Mouse (Mus musculus): ENCODE results near the gene Zfp324. TPM values are rescaled to one million over a fixed set of nuclear protein-coding genes. Genes with fewer than 3 reads are reported as not detected.

Gene Zfp324
- total and polyA plus RNA-seq, 2 experiments from 2014 or later: 7.1 to 30.1 TPM

DNA sequence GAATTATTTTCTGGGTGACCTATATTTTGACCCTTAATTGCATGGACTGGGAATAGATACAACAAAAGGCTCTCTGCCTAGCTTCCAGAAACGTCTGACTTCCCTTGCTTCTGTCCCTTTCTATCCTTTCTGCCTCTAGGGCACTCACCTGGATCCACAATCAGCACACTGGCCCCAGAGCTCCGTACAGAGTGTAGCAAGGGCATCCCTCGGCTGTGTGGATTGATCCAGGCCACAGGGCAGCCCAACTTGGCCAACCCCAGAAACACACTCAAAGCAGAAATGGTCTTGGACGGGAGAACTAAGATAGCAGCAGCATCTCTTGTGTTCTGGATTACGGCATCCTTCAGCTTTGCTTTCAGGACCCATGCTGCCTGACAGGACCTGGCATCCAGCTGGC lies 31.6 kb downstream of the Zfp324 start:
- H3K27me3 ChIP-seq (ENCODE audit: insufficient read depth, low read length): no peaks in the 10 kb centered on the region
- ATAC-seq: no peak
- no peak overlapping the region for H3K4me2 ChIP-seq (ENCODE audit: low read depth, low read length)
- WGBS: 68% methylated on average over 5 of the region's 5 CpGs
- no peak overlapping the region for H3K4me3 ChIP-seq (ENCODE audit: low read length)
- no peak for DNase-seq (ENCODE audit: low spot score)
- H3K9ac ChIP-seq (replicated peaks; ENCODE audit: low read length): no peak overlapping the region
- no peaks in the 10 kb centered on the region for H3K9me3 ChIP-seq (ENCODE audit: low read length)
- H3K27ac ChIP-seq: no peak overlapping the region
- no peaks in the 10 kb centered on the region for H3K4me1 ChIP-seq (ENCODE audit: insufficient read depth, low read length)
- no peaks in the 10 kb centered on the region for H3K36me3 ChIP-seq (ENCODE audit: insufficient read depth, low read length)
- no peak for TF ChIP-seq CTCF (IDR thresholded peaks at IDR 0.05; ENCODE audit: low read depth)

DNA sequence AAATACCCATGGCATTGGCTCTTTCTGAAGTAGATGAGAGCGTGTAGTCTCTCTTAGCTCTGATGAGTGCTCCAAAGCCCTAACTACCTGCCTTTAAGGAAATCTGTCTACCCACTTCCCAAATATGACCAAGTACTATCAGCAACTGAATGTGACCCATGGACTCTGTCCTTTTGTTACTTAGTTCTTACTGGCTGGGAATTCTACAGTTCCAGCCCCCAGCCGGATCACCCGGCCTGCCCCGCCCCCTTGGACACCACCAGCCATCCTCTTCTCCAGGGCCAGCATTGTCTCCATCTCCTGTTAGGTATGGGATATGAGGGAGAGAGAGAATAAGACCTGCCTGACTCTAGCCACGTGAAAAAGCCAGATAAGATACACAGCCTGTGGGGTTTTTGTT lies 32.4 kb downstream of the Zfp324 start, which contains the start of gene Slc27a5:
Slc27a5 (minus strand) TSS at position 140 of the 400 bp plus-strand sequence.
- no peak within 1 kb of the TSS for H3K4me3 ChIP-seq (ENCODE audit: low read length)
- no peaks in the 10 kb centered on the region for H3K9me3 ChIP-seq (ENCODE audit: low read length)
- H3K4me1 ChIP-seq (ENCODE audit: insufficient read depth, low read length): no peaks in the 10 kb centered on the region
- TF ChIP-seq CTCF (IDR thresholded peaks at IDR 0.05; ENCODE audit: low read depth): no peak
- no peak for ATAC-seq
- H3K9ac ChIP-seq (replicated peaks; ENCODE audit: low read length): no peak within 1 kb of the TSS
- WGBS: 88% methylated on average over 5 of the region's 5 CpGs
- H3K27me3 ChIP-seq (ENCODE audit: insufficient read depth, low read length): no peaks in the 10 kb centered on the region
- H3K27ac ChIP-seq: no peak within 1 kb of the TSS
- H3K4me2 ChIP-seq (ENCODE audit: low read depth, low read length): no peak within 1 kb of the TSS
- no peak for DNase-seq (ENCODE audit: low spot score)
- no peaks in the 10 kb centered on the region for H3K36me3 ChIP-seq (ENCODE audit: insufficient read depth, low read length)

DNA sequence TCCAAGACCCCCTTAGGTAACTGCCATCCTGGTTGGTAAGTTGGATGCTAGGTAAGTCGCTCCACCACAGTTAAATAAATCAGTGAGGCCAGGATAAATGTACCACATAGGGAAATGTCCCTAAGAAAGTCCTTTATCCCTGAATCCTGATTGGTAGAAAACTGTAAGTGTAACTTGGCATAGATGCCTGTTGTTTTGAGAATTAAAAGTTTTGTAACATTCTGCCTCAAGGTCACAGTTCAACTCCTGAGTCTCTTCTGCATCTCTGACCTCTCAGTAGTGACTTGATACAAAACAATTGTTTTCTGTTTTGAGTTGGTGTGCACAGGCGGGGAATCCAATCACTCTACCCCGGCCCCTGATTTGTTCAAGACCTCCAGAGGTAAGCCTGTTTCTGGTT lies 33.2 kb downstream of the Zfp324 start, which contains the start of gene Trim28:
Trim28 (plus strand) TSS at position 264 of the 400 bp plus-strand sequence.
- H3K4me2 ChIP-seq (ENCODE audit: low read depth, low read length): no peak within 1 kb of the TSS
- DNase-seq (ENCODE audit: low spot score) (no peak), ATAC-seq (no peak)
- H3K9me3 ChIP-seq (ENCODE audit: low read length): no peaks in the 10 kb centered on the region
- H3K27me3 ChIP-seq (ENCODE audit: insufficient read depth, low read length): no peaks in the 10 kb centered on the region
- H3K9ac ChIP-seq (replicated peaks; ENCODE audit: low read length): no peak within 1 kb of the TSS
- H3K4me1 ChIP-seq (ENCODE audit: insufficient read depth, low read length): no peaks in the 10 kb centered on the region
- H3K4me3 ChIP-seq (ENCODE audit: low read length): no peak within 1 kb of the TSS
- no peak within 1 kb of the TSS for H3K27ac ChIP-seq
- WGBS: 85% methylated on average over 3 of the region's 3 CpGs
- H3K36me3 ChIP-seq (ENCODE audit: insufficient read depth, low read length): no peaks in the 10 kb centered on the region
- TF ChIP-seq CTCF (IDR thresholded peaks at IDR 0.05; ENCODE audit: low read depth): no peak

DNA sequence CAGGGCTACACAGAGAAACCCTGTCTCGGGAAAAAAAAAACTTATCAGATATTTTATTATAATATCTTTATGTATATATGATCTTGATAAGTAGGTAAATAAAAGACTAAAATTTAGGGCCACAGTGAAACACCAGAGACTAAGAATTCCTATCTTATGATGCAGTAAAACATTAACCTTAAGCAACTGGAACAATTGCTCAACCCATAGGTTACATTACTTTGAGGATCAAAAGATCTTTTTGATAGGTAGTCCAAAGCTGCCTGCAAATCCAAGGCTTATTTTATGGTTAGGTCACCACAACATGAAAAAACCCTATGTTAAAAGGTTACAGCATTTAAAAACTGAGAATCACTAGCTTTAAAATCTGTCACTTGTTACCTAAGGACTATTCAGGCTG lies 35.9 kb downstream of the Zfp324 start:
- H3K4me3 ChIP-seq (ENCODE audit: low read length): no peak overlapping the region
- no peak overlapping the region for H3K27ac ChIP-seq
- no peak for TF ChIP-seq CTCF (IDR thresholded peaks at IDR 0.05; ENCODE audit: low read depth)
- peaks cover 8% of the 10 kb centered on the region; the same call in 1 of the 2 replicates for H3K36me3 ChIP-seq (ENCODE audit: insufficient read depth, low read length)
- ATAC-seq (no peak), DNase-seq (ENCODE audit: low spot score) (no peak)
- WGBS: 61% methylated on average over 1 of the region's 1 CpGs
- no peaks in the 10 kb centered on the region for H3K27me3 ChIP-seq (ENCODE audit: insufficient read depth, low read length)
- no peaks in the 10 kb centered on the region for H3K9me3 ChIP-seq (ENCODE audit: low read length)
- H3K4me2 ChIP-seq (ENCODE audit: low read depth, low read length): no peak overlapping the region
- H3K4me1 ChIP-seq (ENCODE audit: insufficient read depth, low read length): no peaks in the 10 kb centered on the region
- H3K9ac ChIP-seq (replicated peaks; ENCODE audit: low read length): no peak overlapping the region

DNA sequence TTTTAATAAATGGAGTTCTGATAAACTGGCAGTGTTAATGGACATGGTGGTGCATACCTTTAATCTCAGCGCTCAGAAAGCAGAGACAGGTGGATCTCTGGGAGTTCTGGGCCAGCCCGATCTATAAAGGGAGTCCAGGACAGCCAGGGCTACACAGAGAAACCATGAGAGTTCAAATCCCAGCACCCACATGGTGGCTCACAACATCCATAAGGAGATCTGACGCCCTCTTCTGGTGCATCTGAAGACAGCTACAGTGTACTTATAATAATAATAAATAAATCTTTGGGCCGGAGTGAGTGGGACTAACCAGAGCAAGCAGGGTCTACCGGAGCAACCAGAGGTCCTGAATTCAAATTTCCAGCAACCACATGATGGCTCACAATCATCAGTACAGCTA lies 37.7 kb downstream of the Zfp324 start:
- no peaks in the 10 kb centered on the region for H3K9me3 ChIP-seq (ENCODE audit: low read length)
- H3K27me3 ChIP-seq (ENCODE audit: insufficient read depth, low read length): no peaks in the 10 kb centered on the region
- H3K4me3 ChIP-seq (ENCODE audit: low read length): no peak overlapping the region
- no peak overlapping the region for H3K9ac ChIP-seq (replicated peaks; ENCODE audit: low read length)
- H3K4me1 ChIP-seq (ENCODE audit: insufficient read depth, low read length): peaks cover 2% of the 10 kb centered on the region; the same call in 1 of the 2 replicates
- no peak for TF ChIP-seq CTCF (IDR thresholded peaks at IDR 0.05; ENCODE audit: low read depth)
- no peak overlapping the region for H3K4me2 ChIP-seq (ENCODE audit: low read depth, low read length)
- peaks cover 15% of the 10 kb centered on the region for H3K36me3 ChIP-seq (ENCODE audit: insufficient read depth, low read length)
- no peak for ATAC-seq
- no peak overlapping the region for H3K27ac ChIP-seq
- DNase-seq (ENCODE audit: low spot score): no peak
- WGBS: 73% methylated on average over 5 of the region's 5 CpGs

DNA sequence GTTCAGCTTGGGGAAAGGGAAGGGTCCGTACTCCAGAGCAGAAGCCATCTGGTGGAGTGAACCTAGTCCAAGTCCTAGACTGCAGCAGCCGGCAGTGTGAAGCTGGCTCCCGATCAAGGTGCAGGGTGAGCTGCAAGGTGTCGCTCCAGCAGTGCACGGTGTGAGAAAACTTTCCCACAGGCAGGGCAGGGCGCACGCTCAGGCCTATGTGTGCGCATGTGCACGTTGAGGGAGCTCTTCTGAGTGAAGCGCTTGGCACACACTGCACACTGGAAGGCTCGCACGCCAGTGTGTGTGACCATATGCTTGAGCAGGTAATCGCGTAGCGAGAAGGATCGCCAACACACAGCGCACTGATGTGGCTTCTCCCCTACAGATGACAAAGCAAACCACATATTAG lies 40.4 kb downstream of the Zfp324 start:
- ATAC-seq: no peak
- no peak for DNase-seq (ENCODE audit: low spot score)
- Histone ChIP-seq H3K4me1 (ENCODE audit: insufficient read depth, low read length) (peaks cover 10% of the 10 kb centered on the region; the same call in 1 of the 2 replicates), H3K36me3 (ENCODE audit: insufficient read depth, low read length) (peaks cover 15% of the 10 kb centered on the region), H3K4me2 (ENCODE audit: low read depth, low read length) (no peak overlapping the region), H3K9me3 (ENCODE audit: low read length) (no peaks in the 10 kb centered on the region), H3K9ac (replicated peaks; ENCODE audit: low read length) (no peak overlapping the region), H3K27me3 (ENCODE audit: insufficient read depth, low read length) (no peaks in the 10 kb centered on the region), H3K4me3 (ENCODE audit: low read length) (no peak overlapping the region), H3K27ac (no peak overlapping the region)
- WGBS: 77% methylated on average over 17 of the region's 17 CpGs
- no peak for TF ChIP-seq CTCF (IDR thresholded peaks at IDR 0.05; ENCODE audit: low read depth)

DNA sequence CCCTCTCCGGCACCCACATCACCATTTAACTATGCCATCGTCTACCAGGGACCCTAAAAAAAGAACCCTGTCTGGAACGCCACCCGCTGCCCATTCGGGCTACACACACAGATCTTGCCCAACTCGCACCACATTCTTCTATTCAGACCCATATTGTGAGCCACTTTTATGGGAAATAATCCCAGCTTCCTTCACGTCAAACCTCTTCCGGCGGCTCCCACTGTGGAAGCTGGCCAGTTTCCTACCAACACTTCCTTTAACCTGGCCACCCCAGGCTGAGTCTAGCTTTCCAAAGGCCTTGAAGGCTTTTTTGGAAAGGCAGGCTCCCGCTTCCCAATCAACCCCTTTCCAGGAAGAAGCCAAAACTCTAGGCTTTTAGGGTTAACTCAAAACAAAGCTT lies 40.9 kb downstream of the Zfp324 start:
- Histone ChIP-seq H3K4me3 (ENCODE audit: low read length) (no peak overlapping the region), H3K4me1 (ENCODE audit: insufficient read depth, low read length) (peaks cover 10% of the 10 kb centered on the region; the same call in 1 of the 2 replicates), H3K36me3 (ENCODE audit: insufficient read depth, low read length) (peaks cover 15% of the 10 kb centered on the region), H3K9me3 (ENCODE audit: low read length) (no peaks in the 10 kb centered on the region), H3K9ac (replicated peaks; ENCODE audit: low read length) (0 out of 2 replicates have a peak overlapping the region, but pooled peaks have one; percentile 9), H3K27ac (no peak overlapping the region), H3K4me2 (ENCODE audit: low read depth, low read length) (no peak overlapping the region), H3K27me3 (ENCODE audit: insufficient read depth, low read length) (no peaks in the 10 kb centered on the region)
- WGBS: 89% methylated on average over 10 of the region's 10 CpGs
- no peak for ATAC-seq
- TF ChIP-seq CTCF (IDR thresholded peaks at IDR 0.05; ENCODE audit: low read depth): no peak
- DNase-seq (ENCODE audit: low spot score): no peak

Measured in hindbrain, postnatal 0 days (tissue).